Mouse (Mus musculus) lung, postnatal 10 days (tissue): ENCODE measurements at regions not wholly inside any gene's neighbourhood (a gene's known extent, or its start where the extent isn't known, plus 50 kb on each side); places are given as distances from the start of the nearest gene placed in this dataset.

Experiments used
- DNase-seq: peaks from one replicate; pipeline ENCODE4 v3.0.0; 2021

GRCm38 (mm10) chrX:142026402-142026801, 151.4 kb upstream of the Gm15294 start:
- no peak for DNase-seq

GRCm38 (mm10) chrX:141998304-141998856, 123.3 kb upstream of the Gm15294 start:
- peak; percentile 2 for DNase-seq
